Mouse (Mus musculus) forelimb bud, embryonic 11.5 days (tissue): ENCODE data around the gene Klkb1.

Experiments used
- DNase-seq: peaks from one replicate; pipeline ENCODE4 v3.0.0-alpha.2; 2012; ENCODE audit warnings: low read depth, low spot score

The Klkb1 gene

DNA sequence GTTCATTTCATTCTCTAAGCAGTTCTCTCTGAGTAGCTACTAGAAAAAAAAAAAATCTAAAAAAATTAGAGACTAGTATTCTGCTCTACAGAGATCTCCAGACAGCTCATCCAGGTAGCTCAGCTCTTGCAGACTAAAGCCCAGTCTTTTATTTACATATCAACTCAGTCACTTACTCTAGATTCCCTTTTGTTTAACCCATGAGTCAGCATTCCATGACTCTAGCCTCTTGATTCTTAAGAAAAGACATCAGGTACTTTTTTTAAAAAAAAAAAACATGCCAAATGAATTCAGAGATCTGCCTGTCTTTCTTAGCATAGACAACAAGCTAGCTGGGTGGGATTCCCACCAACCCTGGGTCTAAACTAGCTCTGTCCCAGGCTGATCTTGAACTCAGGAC, 26.2 kb downstream of the Klkb1 start:
- DNase-seq = no peak

DNA sequence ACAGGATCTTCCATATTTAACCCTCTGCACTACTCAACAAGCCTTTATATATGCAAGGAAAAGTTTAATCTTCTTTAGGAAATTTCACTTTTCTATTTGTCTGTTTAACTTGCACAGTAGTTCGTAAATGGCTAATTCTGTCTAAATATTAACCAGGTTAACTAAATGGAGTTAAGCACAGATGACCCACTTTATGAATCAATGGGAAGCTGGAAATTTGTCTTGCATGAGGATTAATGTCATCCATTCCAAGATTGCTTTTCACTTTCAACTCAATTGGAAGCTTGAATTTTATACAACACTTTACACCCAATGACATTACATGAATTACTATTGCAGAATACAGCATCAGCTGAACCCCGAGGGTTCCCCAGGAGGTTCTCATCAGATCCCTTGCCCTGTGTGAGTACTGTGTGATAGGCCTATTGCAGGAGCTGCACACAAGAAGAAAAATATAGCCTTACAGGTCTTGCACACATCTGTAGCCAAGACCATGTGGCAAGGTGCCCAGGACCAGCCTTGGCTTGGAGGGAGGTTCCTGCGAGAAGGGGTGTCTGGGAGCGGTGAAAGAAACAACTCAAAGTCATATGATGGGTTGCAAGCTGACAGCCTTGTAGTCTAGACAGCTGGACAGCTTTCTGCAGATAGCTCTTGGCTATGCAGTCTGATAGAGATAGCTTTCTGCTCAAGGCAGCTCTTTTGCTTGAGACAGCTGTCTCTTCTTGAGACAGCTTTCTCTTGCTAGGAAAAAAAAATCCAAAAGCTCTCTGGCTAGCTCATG, 26.9 kb downstream of the Klkb1 start:
- DNase-seq = no peak

DNA sequence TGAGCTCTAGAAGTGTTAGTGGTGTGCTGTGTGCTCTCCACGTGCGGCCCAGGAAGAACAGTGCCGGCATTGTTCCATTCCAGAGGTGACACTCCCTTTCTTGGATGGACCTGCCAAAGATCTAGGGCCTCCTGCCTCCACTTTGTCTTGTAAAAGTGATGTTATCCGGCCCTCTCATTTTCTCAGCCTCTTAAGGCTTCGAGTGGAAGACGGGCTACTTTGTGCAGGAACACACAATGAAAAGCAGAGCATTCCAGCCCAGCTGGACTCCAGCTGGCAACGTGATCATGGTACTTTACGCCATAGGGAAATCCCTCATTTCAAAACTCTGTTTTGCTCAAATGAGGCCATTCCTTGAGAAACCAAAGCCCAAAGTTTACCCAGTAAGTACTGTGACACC, 27.7 kb downstream of the Klkb1 start:
- DNase-seq = no peak

GRCm38 (mm10) chr8:45264918-45265317, 29.7 kb downstream of the Klkb1 start:
- DNase-seq = no peak

- DNase-seq = no peak
Observed at GRCm38 (mm10) chr8:45262851-45263250, 31.8 kb downstream of the Klkb1 start.

DNA sequence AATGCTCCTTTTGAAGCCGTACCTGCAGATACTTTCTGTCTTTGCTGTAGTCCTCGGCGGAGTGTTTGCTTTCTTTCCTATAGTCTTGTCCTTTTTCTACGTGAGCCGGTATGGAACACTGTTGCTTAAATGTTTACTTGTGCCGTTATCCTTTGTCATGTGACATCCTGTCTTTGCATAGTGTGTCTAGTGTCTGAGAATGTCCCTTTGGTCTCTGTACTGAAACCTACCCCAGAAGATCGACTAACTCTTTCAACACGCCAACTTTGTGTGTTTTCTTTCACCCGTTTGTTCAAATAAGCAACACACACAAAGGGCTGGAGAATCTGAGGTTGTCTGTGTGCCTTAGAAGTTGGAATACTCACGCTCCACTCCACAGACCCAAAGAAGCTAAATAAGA, 32.7 kb downstream of the Klkb1 start, which contains the start of gene F11:
Gene F11 (minus strand): TSS at position 112 of the 400 bp plus-strand sequence.
- no peak for DNase-seq

GRCm38 (mm10) chr8:45258421-45258820, 36.2 kb downstream of the Klkb1 start:
- DNase-seq = no peak

DNA sequence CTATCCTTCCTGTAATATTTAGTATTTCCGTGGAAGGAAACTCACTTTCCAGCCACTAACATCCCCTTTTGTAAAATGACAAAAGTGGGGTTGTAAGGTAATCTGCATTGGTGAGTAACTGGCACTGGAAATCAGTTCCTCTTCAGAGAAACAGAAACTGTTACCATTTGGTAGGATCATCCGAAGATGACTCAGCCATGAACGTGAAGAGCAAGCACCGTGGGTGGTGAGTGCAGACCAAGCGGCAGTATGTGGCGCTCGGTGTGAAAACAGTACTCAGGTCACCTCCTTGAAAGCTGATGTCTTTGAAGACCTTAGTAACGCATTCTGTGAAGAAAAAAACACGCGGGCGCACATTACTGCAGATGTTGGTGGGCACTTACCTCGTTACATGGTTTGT, 39.6 kb downstream of the Klkb1 start:
- DNase-seq = no peak

DNA sequence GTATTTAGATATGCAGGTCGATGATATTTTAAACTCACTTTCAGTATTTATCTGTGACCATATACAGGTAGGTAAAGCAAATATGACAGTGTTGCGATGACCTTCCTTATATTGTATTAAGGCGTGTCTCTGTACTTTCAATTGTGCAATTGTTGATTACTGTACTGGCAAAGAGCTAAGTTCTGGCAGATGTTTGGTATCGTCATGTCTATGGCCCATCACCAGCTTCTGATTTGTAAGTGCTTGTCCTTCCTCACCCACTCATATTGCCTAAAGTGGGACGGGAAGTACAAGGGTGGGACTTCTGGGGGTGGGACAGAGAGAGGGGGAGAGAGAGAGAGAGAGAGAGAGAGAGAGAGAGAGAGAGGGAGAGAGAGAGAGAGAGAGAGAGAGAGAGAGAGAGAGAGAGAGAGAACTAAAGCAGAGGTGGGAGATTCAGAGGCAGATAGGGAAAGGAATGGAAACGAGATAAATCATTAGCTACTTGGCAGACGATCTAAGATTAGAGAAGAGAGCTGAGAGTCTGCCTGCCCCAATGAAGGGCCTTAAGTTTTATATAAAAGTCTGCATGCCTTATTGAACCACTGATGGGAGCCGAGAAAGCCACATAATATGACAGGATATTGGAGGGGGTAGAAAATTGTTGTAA, 40.3 kb downstream of the Klkb1 start:
- no peak for DNase-seq

DNA sequence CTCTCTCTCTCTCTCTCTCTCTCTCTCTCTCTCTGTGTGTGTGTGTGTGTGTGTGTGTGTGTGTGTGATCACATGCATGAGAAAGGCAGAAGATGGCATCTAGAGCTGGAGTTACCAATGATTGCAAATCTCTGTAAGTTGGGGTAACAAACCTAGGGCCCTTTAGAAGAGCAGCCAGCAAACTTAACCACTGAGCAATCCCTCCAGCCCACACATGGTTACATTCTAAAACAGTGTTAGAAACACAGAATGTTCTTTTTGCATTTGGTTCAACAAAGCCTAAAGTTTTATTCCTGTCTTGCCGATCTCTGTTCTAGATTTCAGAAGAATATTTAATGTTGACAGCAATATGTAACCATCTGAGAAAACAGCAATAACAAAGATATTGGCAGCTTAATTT, 41.1 kb downstream of the Klkb1 start:
- no peak for DNase-seq

- DNase-seq = no peak
Observed at GRCm38 (mm10) chr8:45253111-45253510, 41.5 kb downstream of the Klkb1 start.

DNA sequence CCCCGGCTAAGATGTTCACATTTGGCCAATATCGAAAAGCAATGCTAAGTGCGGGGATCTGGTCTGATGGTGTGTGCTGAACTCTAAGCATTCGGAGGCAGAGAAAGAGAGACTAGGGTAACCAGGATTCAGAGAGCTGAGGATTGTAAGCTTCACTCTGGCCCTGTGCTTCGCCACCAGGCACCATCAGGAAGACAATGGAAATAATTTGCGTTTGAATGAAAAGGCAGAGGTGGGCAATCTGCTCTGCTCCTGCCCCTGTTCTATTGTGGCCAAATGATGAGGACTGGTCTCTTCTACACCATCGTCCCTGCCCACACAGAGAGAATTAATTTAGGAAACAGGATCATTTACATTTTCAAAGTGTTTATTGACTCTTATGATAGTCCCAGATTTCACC, 48.4 kb downstream of the Klkb1 start:
- DNase-seq = no peak

- no peak for DNase-seq
Observed at GRCm38 (mm10) chr8:45239363-45239762, 55.3 kb downstream of the Klkb1 start.

GRCm38 (mm10) chr8:45238282-45238681, 56.4 kb downstream of the Klkb1 start:
- DNase-seq = peak; percentile 57

DNA sequence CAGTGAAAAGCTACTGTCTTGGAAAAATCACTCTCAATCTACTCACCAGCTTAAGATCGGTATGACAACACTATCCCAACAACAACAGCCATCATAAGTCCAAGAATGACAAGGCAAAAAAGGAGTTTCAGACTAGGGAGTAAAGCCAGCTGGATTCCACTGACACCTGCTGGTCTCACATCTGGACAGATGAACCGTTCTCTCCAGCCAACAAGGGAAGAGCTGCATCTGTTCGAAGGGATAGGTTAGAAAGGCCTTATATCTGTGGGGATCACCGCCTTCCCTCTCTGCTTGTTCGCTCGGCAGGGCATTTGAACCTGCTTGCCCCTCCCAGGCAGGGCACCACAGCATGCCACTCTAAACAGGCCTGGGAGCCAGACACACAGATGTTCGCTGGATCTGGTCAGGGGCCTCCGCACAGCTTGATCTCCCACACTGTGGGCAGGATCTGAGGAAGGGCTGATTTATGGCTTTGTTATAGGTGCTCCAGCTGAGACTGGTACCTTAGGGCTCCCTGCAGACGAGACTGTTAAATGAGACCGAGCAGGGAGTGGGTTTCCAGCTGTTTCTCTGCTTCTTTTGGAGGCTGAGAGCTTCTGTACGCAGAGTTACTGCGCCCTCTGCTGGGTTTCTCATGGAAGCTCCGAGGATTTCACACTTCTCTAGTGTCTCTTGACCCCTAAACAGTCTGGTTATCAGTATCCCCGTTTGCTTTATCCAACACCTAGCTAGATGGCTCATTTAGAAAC, 58.3 kb downstream of the Klkb1 start:
- DNase-seq = peak; percentile 73

DNA sequence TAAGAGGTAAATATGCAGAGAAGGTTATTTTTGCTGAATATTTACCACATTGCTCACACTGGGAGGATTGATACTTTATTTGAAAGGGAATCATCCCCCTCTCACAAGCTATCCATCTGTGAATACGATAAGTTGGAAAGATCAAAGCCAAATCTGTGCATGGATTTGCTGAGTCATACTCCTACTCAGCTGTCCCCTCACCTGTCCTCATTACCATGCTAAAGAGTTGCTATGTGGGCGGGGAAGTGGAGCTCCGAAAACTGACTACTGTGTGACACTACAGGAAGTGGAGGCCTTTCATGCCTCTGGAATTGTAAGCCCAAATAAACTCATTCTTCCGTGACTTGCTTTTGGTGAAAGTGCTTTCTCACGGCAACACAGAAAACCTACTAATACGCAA, 59.4 kb downstream of the Klkb1 start:
- DNase-seq = no peak

- no peak for DNase-seq
Observed at GRCm38 (mm10) chr8:45233256-45233655, 61.4 kb downstream of the Klkb1 start.
